Mouse (Mus musculus): ENCODE measurements around the gene Dnaaf5. TPM values are rescaled to one million over a fixed set of nuclear protein-coding genes. Genes with fewer than 3 reads are reported as not detected.

Dnaaf5 gene
- total RNA-seq, 1 experiment from 2014 or later, result 11.9 TPM

DNA sequence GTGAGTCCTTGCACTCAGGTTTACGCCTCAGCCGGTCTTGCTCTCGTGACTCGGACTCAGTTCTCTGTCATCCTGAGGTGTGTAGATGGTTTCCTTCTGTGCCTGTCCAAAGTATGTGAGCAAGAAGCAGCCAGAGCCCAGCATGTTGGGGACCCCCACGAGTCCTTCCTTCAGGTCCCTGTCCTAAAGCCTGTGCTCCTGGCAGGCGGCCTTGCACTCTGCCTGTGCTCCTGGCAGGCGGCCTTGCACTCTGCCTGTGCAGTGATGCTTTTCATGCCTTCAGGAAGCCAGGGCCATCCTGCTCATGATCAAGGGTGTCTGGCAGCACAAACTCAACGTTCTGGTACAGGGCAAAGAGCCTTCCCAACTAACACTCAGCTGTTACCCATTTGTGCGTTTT is 33.6 kb downstream of the Dnaaf5 start:
- no peak for ATAC-seq (replicated peaks; ENCODE audit: low read depth, poor library complexity, severe bottlenecking)

DNA sequence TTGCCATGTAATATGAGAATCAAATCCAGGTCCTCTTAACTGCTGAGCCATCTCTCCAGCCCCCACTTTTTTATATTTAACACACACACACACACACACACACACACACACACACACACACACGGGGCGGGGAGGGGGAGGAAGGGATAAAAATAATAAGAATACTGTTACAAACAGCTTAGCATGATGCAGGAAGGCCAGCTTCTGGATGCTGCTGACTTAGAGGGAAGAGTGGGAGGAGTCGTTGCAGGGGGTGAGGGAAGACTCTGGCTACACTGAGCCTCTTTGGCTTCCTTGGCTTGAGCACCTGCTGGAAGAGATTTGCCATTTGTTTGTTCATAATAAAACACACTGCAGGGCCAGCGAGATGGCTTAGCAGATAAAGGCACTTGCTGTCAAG is 34.9 kb downstream of the Dnaaf5 start:
- ATAC-seq (replicated peaks; ENCODE audit: low read depth, poor library complexity, severe bottlenecking), result no peak

DNA sequence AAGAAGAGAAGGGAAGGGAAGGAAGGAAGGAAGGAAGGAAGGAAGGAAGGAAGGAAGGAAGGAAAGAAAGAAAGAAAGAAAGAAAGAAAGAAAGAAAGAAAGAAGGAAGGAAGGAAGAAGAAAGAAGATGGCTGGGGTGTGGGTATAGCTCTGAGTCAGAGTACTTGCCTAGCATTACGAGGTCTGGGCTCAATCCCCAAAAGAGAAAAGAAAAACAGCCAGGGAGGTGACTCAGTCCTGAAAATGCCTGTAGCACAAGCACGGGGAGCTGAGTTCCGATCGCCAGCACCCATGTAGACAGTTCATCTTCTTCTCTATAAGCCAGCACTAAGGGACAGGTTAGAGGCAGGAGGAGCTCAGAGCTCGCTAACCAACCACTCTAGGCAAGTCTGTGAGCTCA is 39.7 kb downstream of the Dnaaf5 start:
- no peak for ATAC-seq (replicated peaks; ENCODE audit: low read depth, poor library complexity, severe bottlenecking)

DNA sequence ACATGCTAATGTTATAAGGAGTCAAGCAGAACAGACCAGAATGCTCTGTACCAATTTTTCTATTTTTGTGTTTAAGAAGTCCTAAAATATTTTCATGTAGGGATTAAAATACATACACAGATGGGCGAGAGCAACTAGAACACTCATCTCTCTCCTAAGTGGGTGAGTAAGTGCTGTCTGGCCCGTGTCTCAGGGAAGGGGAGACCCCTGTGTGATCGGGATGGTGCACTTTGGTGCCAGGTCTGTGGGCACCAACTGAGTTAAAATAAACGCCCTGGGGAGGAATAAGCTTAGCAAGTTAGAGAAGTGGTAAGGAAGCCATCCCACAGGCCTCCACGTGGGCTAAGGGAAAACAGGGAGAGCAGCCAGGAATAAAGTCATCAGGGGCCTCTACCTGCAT is 40.9 kb downstream of the Dnaaf5 start:
- no peak for ATAC-seq (replicated peaks; ENCODE audit: low read depth, poor library complexity, severe bottlenecking)

DNA sequence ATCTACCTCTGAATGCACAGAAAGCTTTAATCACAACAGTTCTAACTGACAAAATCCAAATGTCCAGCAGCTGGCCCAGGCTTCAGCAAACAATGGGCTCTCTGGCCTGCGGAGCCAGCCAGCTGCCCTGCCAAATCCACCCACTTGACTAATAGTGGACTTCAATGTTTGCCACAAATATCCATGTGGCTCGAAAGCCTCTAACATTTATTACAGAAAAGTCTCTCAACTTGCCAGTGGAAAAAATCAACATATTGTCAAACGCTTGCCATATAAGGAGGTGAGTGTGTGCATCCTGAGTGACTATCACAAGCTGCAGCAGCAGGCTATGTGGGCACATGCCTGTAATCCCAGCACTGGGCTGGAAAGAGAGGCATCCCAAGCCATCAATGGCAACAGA is 48.8 kb downstream of the Dnaaf5 start:
- no peak for ATAC-seq (replicated peaks; ENCODE audit: low read depth, poor library complexity, severe bottlenecking)

DNA sequence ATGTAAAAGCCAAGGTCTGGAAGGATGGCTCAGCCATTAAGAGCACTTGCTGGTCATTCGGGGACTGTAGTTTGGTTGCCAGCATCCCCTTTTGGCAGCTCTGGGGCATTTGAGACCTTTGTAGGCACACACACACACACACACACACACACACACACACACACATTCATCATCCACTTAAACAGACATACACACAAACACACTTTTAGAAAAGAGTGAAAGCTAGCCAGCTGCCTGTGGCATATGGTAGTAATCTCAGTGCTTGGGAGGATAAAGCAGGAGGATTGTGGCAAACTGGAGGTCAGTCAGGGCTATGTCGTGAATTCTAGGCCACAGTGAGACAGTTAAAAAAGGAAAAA is 49.6 kb downstream of the Dnaaf5 start:
- ATAC-seq (replicated peaks; ENCODE audit: low read depth, poor library complexity, severe bottlenecking), result no peak

DNA sequence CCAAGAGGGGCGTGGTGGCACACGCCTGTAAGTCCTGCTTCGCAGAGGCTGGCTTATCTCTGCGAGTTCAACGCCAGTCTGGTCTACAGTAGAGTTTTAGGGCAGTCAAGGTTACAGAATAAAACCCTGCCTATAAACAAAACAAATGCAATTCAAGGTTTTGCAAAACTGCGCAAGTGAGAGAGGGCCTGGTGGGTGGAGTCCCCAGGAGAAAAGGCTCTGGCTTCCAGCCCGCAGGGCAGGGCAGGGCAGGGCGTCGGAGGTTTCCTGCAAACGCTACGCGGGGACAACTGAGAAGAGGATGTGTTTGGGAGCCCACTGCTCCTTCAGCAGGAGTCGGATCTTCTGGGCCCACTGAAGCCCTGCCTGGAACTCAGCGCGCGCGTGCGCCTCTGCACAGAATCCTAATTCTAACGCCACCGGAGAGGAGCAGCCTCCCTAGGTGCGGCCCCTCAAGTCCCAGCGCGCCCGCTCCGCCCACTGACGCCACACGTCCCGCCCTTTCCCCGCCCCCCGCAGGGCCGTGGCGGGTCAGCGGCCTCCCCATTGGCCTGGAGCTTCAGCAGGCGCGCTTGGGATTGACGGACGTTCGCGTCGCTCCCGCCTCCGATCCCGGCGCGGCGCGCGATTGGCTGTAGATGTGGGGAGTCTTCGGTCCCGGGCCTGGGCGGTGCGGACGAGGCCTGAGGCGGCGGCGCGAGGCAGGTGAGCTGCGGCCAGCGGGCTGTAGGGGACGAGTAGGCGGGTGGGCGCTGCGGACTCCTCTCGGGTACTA is 50.2 kb downstream of the Dnaaf5 start, which contains the start of gene Sun1:
Sun1 (plus strand) TSS at position 643 of the 775 bp plus-strand sequence.
- ATAC-seq (replicated peaks; ENCODE audit: low read depth, poor library complexity, severe bottlenecking), result peak; percentile 78

DNA sequence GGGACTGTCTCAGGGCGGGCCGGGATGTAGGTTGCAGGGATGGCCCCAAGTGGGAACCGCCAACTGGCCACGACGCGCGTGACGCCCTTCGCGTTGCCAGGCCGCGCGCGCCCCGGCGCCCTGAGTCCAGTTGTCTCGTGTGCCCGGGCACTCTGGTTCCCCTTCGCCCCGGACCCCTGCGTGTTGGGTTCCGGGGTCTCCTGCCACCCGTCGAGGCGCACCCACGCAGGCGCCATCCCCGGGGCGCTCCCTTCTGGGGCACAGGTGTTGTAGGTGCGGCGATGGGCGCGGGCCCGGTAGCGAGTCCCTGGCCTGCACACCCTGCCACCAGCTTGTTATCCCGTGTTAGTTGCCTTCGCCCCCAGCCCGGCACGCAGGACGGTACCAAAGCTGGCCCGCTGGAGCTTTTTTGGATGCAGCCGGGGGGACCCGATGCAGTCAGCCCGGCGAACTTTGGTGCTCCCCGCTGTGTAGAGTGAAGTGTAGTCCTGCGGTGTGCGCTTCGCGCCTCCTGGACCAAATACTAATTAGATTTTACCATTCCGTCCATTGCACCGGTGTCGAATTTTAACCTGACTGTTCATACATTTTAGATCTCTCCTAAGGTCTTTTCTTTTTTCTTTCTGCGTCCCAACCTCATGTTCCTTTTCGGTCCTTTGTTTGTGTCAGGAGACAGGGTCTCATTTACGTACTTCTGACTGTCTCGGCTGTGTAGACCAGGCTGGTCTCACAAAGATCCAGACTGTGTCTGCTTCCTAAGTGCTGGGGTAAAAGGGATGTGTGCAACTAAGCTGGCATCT is 50.9 kb downstream of the Dnaaf5 start:
- ATAC-seq (replicated peaks; ENCODE audit: low read depth, poor library complexity, severe bottlenecking), result no peak

DNA sequence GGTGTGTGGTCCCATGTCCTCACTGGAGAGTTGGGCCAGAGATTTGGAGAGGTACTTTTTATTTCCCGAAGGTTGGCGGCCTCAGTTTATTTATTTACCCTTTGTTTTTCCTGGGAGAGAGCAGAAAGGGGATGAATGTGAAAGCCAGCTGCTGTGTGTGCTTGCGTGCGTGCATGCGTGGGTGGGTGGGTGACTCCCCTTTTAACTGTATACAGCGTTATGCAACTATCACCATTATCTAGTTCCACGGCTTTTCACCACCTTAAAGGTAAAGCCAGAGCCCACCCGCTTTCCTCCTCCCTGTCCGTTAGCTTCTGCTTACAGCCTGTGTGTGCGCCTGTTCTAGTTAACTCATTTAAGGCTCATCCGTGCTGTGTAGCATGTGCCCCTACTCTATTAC is 52.1 kb downstream of the Dnaaf5 start:
- no peak for ATAC-seq (replicated peaks; ENCODE audit: low read depth, poor library complexity, severe bottlenecking)

DNA sequence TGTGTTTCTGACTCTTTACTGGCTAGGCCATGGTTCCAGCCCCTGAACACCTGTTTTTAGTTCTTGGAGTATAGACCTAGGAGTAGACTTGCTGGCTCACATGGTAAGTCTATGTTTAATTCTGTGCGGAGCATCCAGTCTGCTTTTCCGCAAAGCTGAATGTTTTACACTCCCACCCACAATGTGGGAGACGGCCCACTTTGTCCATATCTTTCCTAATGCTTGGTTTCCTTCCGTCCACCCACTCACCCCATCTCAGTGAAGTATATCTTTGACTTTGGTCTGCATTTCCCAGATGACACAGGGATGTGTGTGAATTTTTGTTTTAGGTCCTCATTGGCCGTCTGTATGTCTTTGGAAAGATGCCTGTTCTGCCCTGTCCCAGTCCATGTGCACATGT is 53.3 kb downstream of the Dnaaf5 start:
- no peak for ATAC-seq (replicated peaks; ENCODE audit: low read depth, poor library complexity, severe bottlenecking)

DNA sequence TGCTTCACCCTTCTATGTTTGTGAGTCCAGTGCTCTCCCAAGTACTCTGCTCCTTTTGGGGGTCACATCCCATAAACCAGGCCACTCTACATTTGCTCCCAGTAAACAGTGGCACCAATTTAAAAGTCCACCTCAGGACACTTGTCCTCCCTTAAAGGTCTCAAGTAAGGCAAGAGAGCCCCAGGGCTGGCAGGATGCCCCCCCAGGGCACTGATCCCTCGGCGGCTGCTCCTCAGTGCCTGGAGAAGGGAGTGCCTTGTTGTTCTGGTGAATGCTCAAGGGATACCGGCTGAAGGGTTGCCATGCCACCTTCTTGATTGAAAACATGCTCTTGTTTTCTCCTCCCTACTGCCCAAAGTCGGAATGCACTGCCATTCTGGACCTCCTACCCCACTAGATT is 56.1 kb downstream of the Dnaaf5 start:
- no peak for ATAC-seq (replicated peaks; ENCODE audit: low read depth, poor library complexity, severe bottlenecking)

DNA sequence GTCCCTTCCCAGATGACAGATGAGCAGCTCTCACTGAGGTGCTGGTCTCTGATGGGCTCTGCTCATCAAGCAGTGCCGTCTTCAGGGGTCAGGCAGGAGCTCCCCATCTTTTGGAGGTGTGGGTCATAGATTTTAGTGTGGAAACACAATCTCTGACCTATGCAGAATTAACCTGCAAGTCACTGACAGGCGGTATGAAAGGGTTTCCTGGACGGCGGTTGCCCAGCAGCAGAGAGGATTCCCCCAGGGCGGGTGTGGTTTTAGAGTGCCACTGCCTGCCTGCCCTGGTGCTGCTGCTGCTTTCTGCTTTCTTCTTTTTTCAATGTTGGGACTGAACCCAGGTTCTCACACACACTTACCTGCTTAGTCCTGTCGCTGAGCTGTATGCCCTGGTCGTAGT is 56.5 kb downstream of the Dnaaf5 start:
- ATAC-seq (replicated peaks; ENCODE audit: low read depth, poor library complexity, severe bottlenecking), result peak; percentile 69

DNA sequence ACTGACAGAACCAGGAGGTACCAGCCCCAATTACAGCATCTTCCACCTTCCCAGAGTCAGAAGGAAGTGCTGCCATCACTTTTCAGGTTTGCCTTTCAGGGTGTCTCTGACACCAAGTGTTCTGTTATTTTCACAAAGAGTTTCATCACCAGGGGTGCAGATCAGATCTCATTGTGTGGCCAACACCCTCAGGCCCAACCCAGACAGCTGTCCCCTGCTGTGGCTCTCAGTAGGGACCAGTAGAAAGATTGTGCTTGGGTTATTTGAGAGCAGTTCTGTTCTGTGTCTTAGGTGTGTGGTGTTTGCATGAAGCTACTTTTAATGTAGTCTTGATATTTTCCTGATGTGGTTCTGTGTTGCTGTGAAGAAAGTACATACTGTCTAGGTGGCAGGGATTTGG is 58.2 kb downstream of the Dnaaf5 start:
- ATAC-seq (replicated peaks; ENCODE audit: low read depth, poor library complexity, severe bottlenecking), result no peak

DNA sequence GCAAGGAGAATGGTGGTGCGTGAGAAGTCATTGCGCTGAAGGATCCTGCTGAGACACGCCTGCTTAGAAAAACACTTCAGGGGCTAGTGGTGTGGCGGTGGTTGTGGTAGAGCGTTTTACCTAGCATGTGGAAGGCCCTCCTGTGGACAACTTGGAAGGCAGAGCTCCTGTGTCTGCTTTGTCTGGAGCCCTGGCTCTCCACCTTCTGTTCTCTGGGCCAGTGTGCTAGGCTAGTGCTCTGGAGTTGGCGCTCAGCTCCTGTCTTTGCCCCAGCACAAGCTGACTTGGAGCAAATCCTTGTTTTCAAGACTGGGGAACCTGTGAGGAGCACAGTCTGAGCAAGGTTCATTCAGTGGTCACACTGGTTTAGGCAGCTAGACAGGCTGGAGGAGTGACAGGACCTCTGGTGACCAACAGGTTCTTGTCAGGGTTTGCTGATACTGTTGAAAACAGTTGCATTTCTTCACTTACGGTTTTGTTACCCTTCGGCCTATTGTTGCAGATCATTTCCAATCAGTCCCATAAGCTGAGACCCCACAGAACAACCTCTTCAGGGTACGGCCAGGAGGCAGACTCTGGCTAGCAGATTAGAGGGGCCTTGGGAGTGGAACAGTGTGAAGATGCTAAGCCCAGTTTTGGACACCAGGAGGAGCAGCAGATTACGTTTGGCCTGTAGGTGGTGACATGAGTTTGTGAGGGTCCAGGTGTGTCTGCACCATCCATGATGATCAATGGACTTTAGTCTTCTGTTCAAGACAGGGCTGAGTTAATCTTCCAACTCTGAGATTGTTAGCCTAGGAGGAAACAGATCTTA is 59.1 kb downstream of the Dnaaf5 start:
- no peak; the same call in 1 of the 2 replicates for ATAC-seq (replicated peaks; ENCODE audit: low read depth, poor library complexity, severe bottlenecking)

DNA sequence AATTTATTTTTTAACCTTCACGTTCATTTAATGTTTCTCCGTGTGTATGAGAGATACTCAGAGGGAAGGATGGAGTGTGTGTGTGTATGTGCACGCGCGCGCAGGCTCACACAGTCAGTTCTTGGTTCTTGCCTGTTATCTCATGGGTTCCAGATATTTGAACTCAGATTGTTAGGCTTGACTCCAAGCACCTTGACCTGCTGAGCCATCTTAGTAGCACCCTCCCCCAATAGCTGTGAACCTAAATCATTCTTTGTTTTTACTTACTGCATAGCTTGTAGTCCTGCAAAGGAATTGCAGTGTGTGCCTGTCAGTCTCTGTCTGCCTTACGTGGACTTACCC is 59.6 kb downstream of the Dnaaf5 start:
- no peak for ATAC-seq (replicated peaks; ENCODE audit: low read depth, poor library complexity, severe bottlenecking)

DNA sequence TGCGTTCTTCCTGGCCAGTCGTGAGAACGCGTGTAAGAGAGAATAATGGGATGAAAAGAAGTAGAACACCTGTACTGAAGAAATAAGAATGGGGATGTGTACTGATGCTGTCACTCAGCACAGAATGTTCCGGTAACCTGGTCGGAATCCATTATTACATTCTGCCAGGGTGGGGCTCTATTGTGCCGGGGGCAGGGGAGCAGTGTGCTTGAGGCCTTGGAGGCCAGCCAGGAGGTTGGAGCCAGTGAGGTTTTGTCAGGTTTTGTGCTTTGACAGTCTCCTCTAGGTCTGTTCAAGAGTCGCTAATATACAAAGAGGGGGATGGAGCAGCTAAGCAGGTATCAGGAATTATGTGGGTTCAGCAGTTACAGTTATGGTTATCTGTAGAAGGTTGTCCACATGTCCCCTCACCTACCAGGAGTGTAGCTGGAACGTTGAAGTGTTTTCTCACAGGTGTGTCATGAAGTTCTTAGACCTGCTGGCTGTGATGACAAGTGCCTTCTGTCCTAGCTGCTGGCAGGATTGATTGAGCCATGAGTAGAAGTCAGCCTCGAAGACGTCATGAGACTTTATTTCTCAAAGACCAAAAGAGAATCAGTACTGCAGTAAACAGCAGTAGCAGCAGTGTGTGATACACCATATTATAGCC is 61.8 kb downstream of the Dnaaf5 start:
- ATAC-seq (replicated peaks; ENCODE audit: low read depth, poor library complexity, severe bottlenecking), result no peak

DNA sequence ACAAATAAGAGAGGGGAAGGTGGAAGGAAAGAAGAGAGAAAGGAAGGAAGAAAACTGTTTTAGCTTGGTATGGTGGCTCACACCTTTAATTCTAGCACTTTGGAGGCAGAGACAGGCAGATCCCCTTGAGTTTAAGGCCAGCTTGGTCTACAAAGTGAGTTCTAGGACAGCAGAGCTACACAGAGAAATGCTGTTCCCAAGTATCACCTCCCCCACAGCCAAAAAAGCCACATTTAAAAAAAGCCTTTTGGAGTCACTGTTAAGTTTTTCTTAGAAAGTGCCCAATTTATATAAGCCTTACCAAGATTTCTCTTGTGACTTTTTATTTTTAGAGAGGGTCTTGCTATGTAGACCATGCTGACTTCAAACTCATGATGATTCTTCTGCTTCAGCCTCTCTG is 64.3 kb downstream of the Dnaaf5 start:
- ATAC-seq (replicated peaks; ENCODE audit: low read depth, poor library complexity, severe bottlenecking), result no peak

DNA sequence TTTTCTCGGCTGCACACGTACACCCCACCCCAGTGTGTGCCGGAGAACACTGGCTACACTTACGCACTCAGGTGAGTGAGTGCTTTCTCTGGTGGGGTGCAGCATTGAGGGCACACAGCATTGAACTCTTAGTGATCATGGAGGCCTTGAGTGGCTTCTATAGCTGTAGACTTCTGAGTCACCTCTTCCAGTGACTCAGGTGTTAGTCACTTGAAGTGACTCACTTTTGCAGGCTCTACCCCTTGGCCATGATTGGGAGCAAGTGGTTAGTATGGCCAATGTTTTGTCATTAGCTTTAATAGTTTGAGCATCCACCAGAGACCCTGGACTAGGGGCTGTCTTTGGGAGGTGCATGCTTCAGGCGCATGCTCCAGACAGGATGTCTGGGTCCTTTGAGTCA is 65.2 kb downstream of the Dnaaf5 start:
- no peak for ATAC-seq (replicated peaks; ENCODE audit: low read depth, poor library complexity, severe bottlenecking)

DNA sequence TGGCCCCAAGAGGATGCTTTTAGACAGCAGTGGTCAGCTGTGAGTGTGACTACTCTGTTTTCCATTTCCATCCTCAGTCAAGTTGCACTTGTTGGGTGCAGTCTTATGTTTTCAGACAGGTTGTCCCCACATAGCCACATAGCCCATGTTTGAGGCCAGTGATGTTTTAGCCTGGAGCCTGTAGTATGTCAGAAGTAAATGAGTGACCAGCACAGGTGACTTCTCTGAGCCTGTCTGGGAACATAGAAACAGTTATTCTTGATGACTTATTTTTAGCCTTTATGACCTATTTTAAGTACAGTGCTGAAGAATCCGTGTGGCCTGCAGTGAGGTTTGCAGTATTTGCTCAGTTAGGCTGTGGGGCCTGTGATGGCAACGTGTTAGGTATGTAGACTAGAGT is 66.1 kb downstream of the Dnaaf5 start:
- ATAC-seq (replicated peaks; ENCODE audit: low read depth, poor library complexity, severe bottlenecking), result no peak

DNA sequence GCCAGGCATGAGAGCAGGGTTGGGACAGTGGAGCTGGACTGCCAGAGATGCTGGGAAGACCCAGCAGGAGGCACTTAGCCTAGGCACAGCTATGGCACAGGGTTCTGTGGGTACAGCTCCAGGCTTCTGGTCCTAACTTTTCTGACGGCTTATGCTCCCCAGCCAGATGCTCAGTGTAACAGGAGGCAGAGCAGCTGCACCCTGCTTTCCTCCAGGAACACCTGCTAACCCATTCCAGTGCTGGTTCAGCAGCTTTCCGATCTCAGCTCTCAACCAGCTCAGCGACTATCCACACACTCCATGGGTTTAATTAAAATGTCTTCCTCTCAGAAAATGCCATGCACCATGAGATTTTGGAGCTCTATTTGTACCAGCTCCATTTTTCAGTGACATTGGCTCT is 66.8 kb downstream of the Dnaaf5 start:
- no peak for ATAC-seq (replicated peaks; ENCODE audit: low read depth, poor library complexity, severe bottlenecking)
